ENCODE assay signal across 15 mouse cellular contexts in genomic region chr4:139140267-139140666, GRCm38 (mm10). TPM values are rescaled to one million over a fixed set of nuclear protein-coding genes. Genes with fewer than 3 reads are reported as not detected.
DNase-seq lines count a peak whose midpoint lies in the region; ATAC-seq and TF ChIP-seq lines count a peak whose summit lies in the region.
"Had no signal": no experiment of that assay in that cellular context is flagged by ENCODE, and none has a peak within 500 bp of the region (broad histone marks: within the 10 kb centered on the region; RNA-seq: fewer than 3 reads in every experiment).

No protein-coding gene starts in this region.

- no peaks in the 10 kb centered on the region for H3K27me3 ChIP-seq in cerebellum, adult 2 months (ENCODE audit: control insufficient read depth, insufficient read depth, low read length)
- no peaks in the 10 kb centered on the region for H3K27me3 ChIP-seq in stomach, postnatal 0 days (ENCODE audit: control insufficient read depth, insufficient read depth, low read length)

- H3K4me3 ChIP-seq in cerebellum, adult 2 months (replicated peaks; ENCODE audit: insufficient read depth, low read depth, low read length) = no peak overlapping the region
- H3K4me3 ChIP-seq in layer of hippocampus, adult 2 months = no peak overlapping the region
- H3K4me3 ChIP-seq in stomach, postnatal 0 days (ENCODE audit: low read depth, low read length) = no peak overlapping the region
- H3K4me3 ChIP-seq: erythroblast, embryonic 14.5 days had no signal

- no peak for TF ChIP-seq POLR2A in cerebellum, adult 2 months (IDR thresholded peaks at IDR 0.05; ENCODE audit: borderline replicate concordance, insufficient read depth, low read length)

- no peaks in the 10 kb centered on the region for H3K9me3 ChIP-seq in stomach, postnatal 0 days (ENCODE audit: control insufficient read depth, low read length)

- no peak overlapping the region for H3K27ac ChIP-seq in cerebellum, adult 2 months (ENCODE audit: insufficient read depth, low read length)
- no peak overlapping the region for H3K27ac ChIP-seq in layer of hippocampus, adult 2 months
- no peak overlapping the region for H3K27ac ChIP-seq in stomach, postnatal 0 days (replicated peaks)
- H3K27ac ChIP-seq: macrophage had no signal

- WGBS in cerebellum, adult 2 months = 70% methylated on average over 2 of the region's 2 CpGs
- WGBS in stomach, postnatal 0 days = 68% methylated on average over 2 of the region's 2 CpGs

- no peak for ATAC-seq in cerebellum, adult (ENCODE audit: insufficient number of reproducible peaks, low FRiP score, low TSS enrichment)
- no peak for ATAC-seq in stomach, postnatal 0 days (ENCODE audit: low FRiP score, low TSS enrichment)
- ATAC-seq: forebrain, postnatal 0 days; midbrain, embryonic 16.5 days had no signal

- H3K36me3 ChIP-seq in stomach, postnatal 0 days (ENCODE audit: control insufficient read depth, insufficient read depth, low read length) = no peaks in the 10 kb centered on the region

- no peak overlapping the region for H3K4me2 ChIP-seq in stomach, postnatal 0 days (replicated peaks; ENCODE audit: low read depth)

- no peaks in the 10 kb centered on the region for H3K4me1 ChIP-seq in cerebellum, adult 2 months (ENCODE audit: control insufficient read depth, insufficient read depth, low read length)
- H3K4me1 ChIP-seq in stomach, postnatal 0 days (replicated peaks; ENCODE audit: control insufficient read depth, insufficient read depth) = no peaks in the 10 kb centered on the region

- TF ChIP-seq CTCF in cerebellum, adult 2 months (IDR thresholded peaks at IDR 0.05; ENCODE audit: borderline replicate concordance, insufficient read depth, low read depth, low read length) = peak; percentile 26; the same call in 1 of the 2 replicates
- peak; percentile 37 for TF ChIP-seq CTCF in layer of hippocampus, adult 2 months (conservative IDR thresholded peaks at IDR 0.05)
- peak; percentile 55 for TF ChIP-seq CTCF in stomach, postnatal 0 days (IDR thresholded peaks at IDR 0.05; ENCODE audit: low read depth)

- H3K9ac ChIP-seq in stomach, postnatal 0 days (ENCODE audit: low read length) = no peak overlapping the region
- H3K9ac ChIP-seq: forebrain, postnatal 0 days had no signal

- DNase-seq in cerebellum, adult 2 months = no peak
- no peak for DNase-seq in layer of hippocampus, adult 2 months (ENCODE audit: low spot score in 2 of 2)
- no peak for DNase-seq in layer of hippocampus, adult 8-10 months (ENCODE audit: low spot score in 2 of 2)
- DNase-seq in thymus, postnatal 4 days = peak; percentile 23
- no peak for DNase-seq in thymus, postnatal 14 days
- no peak for DNase-seq in stomach, postnatal 0 days (ENCODE audit: low spot score)
- DNase-seq in ovary, postnatal 14 days (ENCODE audit: low spot score) = no peak
- DNase-seq: cerebellum, adult 18-20 months; forebrain, postnatal 0 days; heart, postnatal 4 days; retina, postnatal 1 day had no signal

- TF ChIP-seq EP300 in stomach, postnatal 0 days (optimal IDR thresholded peaks at IDR 0.05) = no peak

RNA-seq across cellular contexts. Expression of gene Minos1, which starts 9.4 kb away (rescaled TPM):
- 212 and 218 TPM in 2 replicates for polyA plus RNA-seq in cerebellum, adult 2 months (2012; rRNA removed)
- total RNA-seq in layer of hippocampus, adult 2 months (2021) = 100 to 1,000 TPM; 184 to 196 TPM
- total RNA-seq in layer of hippocampus, adult 8-10 months (2022) = 100 to 1,000 TPM; 187 to 234 (median 208) TPM
- 569 and 588 TPM in 2 replicates for polyA plus RNA-seq in stomach, postnatal 0 days (2015; fragmentation: Nextera tagmentation; extraction: Ambion mirVana)

RNA-seq across cellular contexts. Expression of gene Nbl1, which starts 47.5 kb away (rescaled TPM):
- 55.0 and 63.1 TPM in 2 replicates for polyA plus RNA-seq in cerebellum, adult 2 months (2012; rRNA removed)
- 10 to 100 TPM; 84.4 to 89.9 TPM for total RNA-seq in layer of hippocampus, adult 2 months (2021)
- 10 to 100 TPM; 72.3 to 84.6 (median 79.2) TPM for total RNA-seq in layer of hippocampus, adult 8-10 months (2022)
- 53.6 and 58.9 TPM in 2 replicates for polyA plus RNA-seq in stomach, postnatal 0 days (2015; fragmentation: Nextera tagmentation; extraction: Ambion mirVana)

RNA-seq across cellular contexts. Expression of gene Capzb, which starts 52.4 kb away (rescaled TPM):
- 199 and 220 TPM in 2 replicates for polyA plus RNA-seq in cerebellum, adult 2 months (2012; rRNA removed)
- total RNA-seq in layer of hippocampus, adult 2 months (2021) = 100 to 1,000 TPM; 374 to 416 TPM
- total RNA-seq in layer of hippocampus, adult 8-10 months (2022) = 100 to 1,000 TPM; 355 to 394 (median 369) TPM
- polyA plus RNA-seq in stomach, postnatal 0 days (2015; fragmentation: Nextera tagmentation; extraction: Ambion mirVana) = 341 and 344 TPM in 2 replicates
